12 mouse cellular contexts compared by ENCODE assay signal in genomic region chr3:101408953-101409750, GRCm38 (mm10). TPM values are rescaled to one million over a fixed set of nuclear protein-coding genes. Genes with fewer than 3 reads are reported as not detected.
DNase-seq lines count a peak whose midpoint lies in the region; ATAC-seq lines count a peak whose summit lies in the region.
"Had no signal": no experiment of that assay in that cellular context is flagged by ENCODE, and none has a peak within 500 bp of the region (broad histone marks: within the 10 kb centered on the region; RNA-seq: fewer than 3 reads in every experiment).

No protein-coding gene starts in this region.

- no peak for DNase-seq in heart, embryonic 10.5 days (ENCODE audit: low spot score)
- DNase-seq in heart, postnatal 25 days (ENCODE audit: low spot score), result no peak
- no peak for DNase-seq in neural tube, embryonic 10.5 days (ENCODE audit: extremely low spot score, low spot score)
- peak; percentile 44 to 48 for DNase-seq in urinary bladder, postnatal 36 days (ENCODE audit: low spot score in 2 of 2)
- no peak for DNase-seq in left cerebral cortex, postnatal 36 days (ENCODE audit: low spot score in 2 of 2)
- DNase-seq in frontal cortex, postnatal 36 days (ENCODE audit: low spot score in 2 of 2), result no peak
- DNase-seq: cerebellum, adult 2 months; heart, adult 2 months; liver had no signal

- 39% methylated on average over 20 of the region's 20 CpGs for WGBS in heart, embryonic 10.5 days
- 53% methylated on average over 20 of the region's 20 CpGs for WGBS in neural tube, embryonic 12.5 days
- 47% methylated on average over 20 of the region's 20 CpGs for whole genome bisulfite sequencing in hindbrain, embryonic 16.5 days

- intact Hi-C loops in heart, postnatal 25 days (cut with DNase I), result loop anchor here (5.0 kb wide), 1 partner anchor 37 kb away; no protein-coding TSS in a partner anchor
- intact Hi-C loops in left cerebral cortex, postnatal 36 days (cut with DNase I), result loop anchor here (5.0 kb wide), 1 partner anchor 37 kb away; no protein-coding TSS in a partner anchor

- no peaks in the 10 kb centered on the region for H3K36me3 ChIP-seq in heart, embryonic 10.5 days
- no peaks in the 10 kb centered on the region for H3K36me3 ChIP-seq in neural tube, embryonic 12.5 days
- H3K36me3 ChIP-seq in hindbrain, embryonic 16.5 days (ENCODE audit: control insufficient read depth, insufficient read depth, low read length), result no peaks in the 10 kb centered on the region

- H3K27ac ChIP-seq in heart, embryonic 10.5 days, result peak overlapping the region; percentile 75
- H3K27ac ChIP-seq in neural tube, embryonic 12.5 days, result no peak overlapping the region
- H3K27ac ChIP-seq in hindbrain, embryonic 16.5 days (ENCODE audit: low read depth, low read length), result peak overlapping the region; percentile 21; the same call in 1 of the 2 replicates
- H3K27ac ChIP-seq: heart, adult 2 months had no signal

- 0 out of 2 replicates have a peak overlapping the region, but pooled peaks have one; percentile 9 for H3K4me2 ChIP-seq in neural tube, embryonic 12.5 days (replicated peaks)
- H3K4me2 ChIP-seq in hindbrain, embryonic 16.5 days (ENCODE audit: low read length), result no peak overlapping the region

- H3K9ac ChIP-seq in neural tube, embryonic 12.5 days, result no peak overlapping the region
- peak overlapping the region; percentile 24; the same call in 1 of the 2 replicates for H3K9ac ChIP-seq in hindbrain, embryonic 16.5 days (ENCODE audit: low read depth, low read length)

- H3K4me1 ChIP-seq in heart, embryonic 10.5 days, result peaks cover 94% of the 10 kb centered on the region
- peaks cover 34% of the 10 kb centered on the region for H3K4me1 ChIP-seq in neural tube, embryonic 12.5 days
- H3K4me1 ChIP-seq in hindbrain, embryonic 16.5 days (ENCODE audit: control insufficient read depth, insufficient read depth, low read depth, low read length), result peaks cover 21% of the 10 kb centered on the region

- H3K4me3 ChIP-seq in heart, embryonic 10.5 days, result peak overlapping the region; percentile 33
- H3K4me3 ChIP-seq in neural tube, embryonic 12.5 days, result no peak overlapping the region
- no peak overlapping the region for H3K4me3 ChIP-seq in hindbrain, embryonic 16.5 days (ENCODE audit: low read length)
- H3K4me3 ChIP-seq: heart, adult 2 months had no signal

- no peaks in the 10 kb centered on the region for H3K27me3 ChIP-seq in heart, embryonic 10.5 days (ENCODE audit: insufficient read depth, poor library complexity, severe bottlenecking)
- no peaks in the 10 kb centered on the region for H3K27me3 ChIP-seq in neural tube, embryonic 12.5 days (replicated peaks)
- H3K27me3 ChIP-seq in hindbrain, embryonic 16.5 days (replicated peaks; ENCODE audit: control insufficient read depth, insufficient read depth, low read length), result no peaks in the 10 kb centered on the region

- ATAC-seq in neural tube, embryonic 12.5 days (ENCODE audit: low FRiP score, low read depth), result no peak
- no peak for ATAC-seq in hindbrain, embryonic 16.5 days

- no peaks in the 10 kb centered on the region for H3K9me3 ChIP-seq in heart, embryonic 10.5 days
- no peaks in the 10 kb centered on the region for H3K9me3 ChIP-seq in neural tube, embryonic 12.5 days
- H3K9me3 ChIP-seq in hindbrain, embryonic 16.5 days (ENCODE audit: control insufficient read depth, low read length), result no peaks in the 10 kb centered on the region

RNA-seq across cellular contexts. Expression of gene Igsf3, which starts 32.3 kb away (rescaled TPM):
- 41.9 and 45.9 TPM in 2 replicates for polyA plus RNA-seq in heart, embryonic 10.5 days (2016; fragmentation: Nextera tagmentation; extraction: Ambion mirVana)
- total RNA-seq in heart, postnatal 25 days (2021), result 10 to 100 TPM; 11.6 to 12.5 TPM
- polyA plus RNA-seq in neural tube, embryonic 12.5 days (2016; fragmentation: Nextera tagmentation; extraction: Ambion mirVana), result 49.8 and 55.0 TPM in 2 replicates
- polyA plus RNA-seq in hindbrain, embryonic 16.5 days (2015; fragmentation: Nextera tagmentation; extraction: Ambion mirVana), result 79.0 and 82.0 TPM in 2 replicates
- 10 to 100 TPM; 19.4 to 23.3 TPM for total RNA-seq in left cerebral cortex, postnatal 36 days (2021)
- total RNA-seq: MEL had no signal

Comparison
In these comparisons a context has a peak if more than half of its experiments do, and no peak if none do; other contexts are left out.
1. DNase-seq: peak in urinary bladder, postnatal 36 days (2 of 2); none in heart, embryonic 10.5 days (single experiment), heart, postnatal 25 days (single experiment), neural tube, embryonic 10.5 days (single experiment), left cerebral cortex, postnatal 36 days (0 of 2) and frontal cortex, postnatal 36 days (0 of 2).